Mouse (Mus musculus) forebrain, embryonic 14.5 days (tissue): ENCODE results near the gene Paqr8. TPM values are rescaled to one million over a fixed set of nuclear protein-coding genes. Genes with fewer than 3 reads are reported as not detected.

Experiments
- polyA plus RNA-seq: library from polyadenylated mRNA; unstranded; fragments of >200 nt; fragmentation: Nextera tagmentation; extraction: Ambion mirVana; gene quantifications from 2 replicates; pipeline ENCODE4 v1.2.1, GENCODE M21; 2014

The Paqr8 gene
- polyA plus RNA-seq, 1 experiment from 2014 or later: 18.7 TPM

Other genes starting within 250 kb of the Paqr8 start
- not detected in 2 replicates for gene Il17a, start 159.7 kb upstream of the Paqr8 start, polyA plus RNA-seq
- not detected in 2 replicates for gene Il17f, start 100.0 kb upstream of the Paqr8 start, polyA plus RNA-seq
- 64.0 and 79.4 TPM in 2 replicates for gene Mcm3, start 70.3 kb upstream of the Paqr8 start, polyA plus RNA-seq
- 2.6 and 2.7 TPM in 2 replicates for gene Efhc1, start 61.0 kb downstream of the Paqr8 start, polyA plus RNA-seq
- gene Tram2, start 188.6 kb downstream of the Paqr8 start, polyA plus RNA-seq: 2.2 and 2.3 TPM in 2 replicates